Mouse (Mus musculus) intestine, postnatal 0 days (tissue): Measurements from ENCODE around the gene Nt5c3. TPM values are rescaled to one million over a fixed set of nuclear protein-coding genes. Genes with fewer than 3 reads are reported as not detected.

ENCODE experiments used
- ATAC-seq: fragments of 200-750 bp; cut with Nextera tagmentation; 2 replicates; pipeline ENCODE4 v1.8.0; 2017; ENCODE audit warnings: mild to moderate bottlenecking, moderate TSS enrichment, moderate library complexity
- H3K27ac ChIP-seq: fragments of 300-500 bp; sonication (generic); 2 replicates; pipeline ENCODE4 v1.5.1; 2014; ENCODE audit warnings: mild to moderate bottlenecking, low read depth, low read length, moderate library complexity
- H3K27me3 ChIP-seq: fragments of 300-500 bp; sonication (generic); replicated peaks from 2 replicates; pipeline ENCODE4 v1.6.1; 2014; ENCODE audit warnings: low read length, mixed read lengths; ENCODE audit not compliant: control insufficient read depth, insufficient read depth
- H3K36me3 ChIP-seq: fragments of 300-500 bp; sonication (generic); 2 replicates; pipeline ENCODE4 v1.6.1; 2014; ENCODE audit warnings: mild to moderate bottlenecking, moderate library complexity; ENCODE audit not compliant: control insufficient read depth, insufficient read depth
- H3K4me1 ChIP-seq: fragments of 300-500 bp; sonication (generic); replicated peaks from 2 replicates; pipeline ENCODE4 v1.6.1; 2014; ENCODE audit warnings: antibody characterized with exemption, low read length, mixed read lengths; ENCODE audit not compliant: control insufficient read depth, insufficient read depth
- H3K4me2 ChIP-seq: fragments of 300-500 bp; sonication (generic); replicated peaks from 2 replicates; pipeline ENCODE4 v1.6.1; 2014; ENCODE audit warnings: low read depth, mild to moderate bottlenecking, moderate library complexity
- H3K4me3 ChIP-seq: fragments of 300-500 bp; sonication (generic); 2 replicates; pipeline ENCODE4 v1.5.1; 2014; ENCODE audit warnings: low read depth, low read length
- H3K9ac ChIP-seq: fragments of 300-500 bp; sonication (generic); 2 replicates; pipeline ENCODE4 v1.6.1; 2014; ENCODE audit warnings: mild to moderate bottlenecking, low read depth, low read length
- H3K9me3 ChIP-seq: fragments of 300-500 bp; sonication (generic); 2 replicates; pipeline ENCODE4 v1.6.1; 2016; ENCODE audit warnings: mixed run types; ENCODE audit not compliant: control insufficient read depth
- CTCF ChIP-seq: sonication (generic); IDR thresholded peaks from 2 replicates; pipeline ENCODE4 v1.5.1; 2016; ENCODE audit warnings: low read depth, mild to moderate bottlenecking, control low read depth, antibody characterized with exemption, moderate library complexity
- WGBS: fragments of 180-500 bp; shearing (Covaris S2); extraction: QIAGEN DNeasy Blood & Tissue Kit; methylation state at CpG from one replicate; pipeline ENCODE4 v1.1.7; 2014; 5-methylcytosine and 5-hydroxymethylcytosine counted together
- polyA plus RNA-seq: library from polyadenylated mRNA; unstranded; fragments of >200 nt; fragmentation: Nextera tagmentation; extraction: Ambion mirVana; gene quantifications from 2 replicates; pipeline ENCODE4 v1.2.1, GENCODE M21; 2015

The Nt5c3 gene
- polyA plus RNA-seq, 1 experiment from 2014 or later, result 43.6 TPM

DNA sequence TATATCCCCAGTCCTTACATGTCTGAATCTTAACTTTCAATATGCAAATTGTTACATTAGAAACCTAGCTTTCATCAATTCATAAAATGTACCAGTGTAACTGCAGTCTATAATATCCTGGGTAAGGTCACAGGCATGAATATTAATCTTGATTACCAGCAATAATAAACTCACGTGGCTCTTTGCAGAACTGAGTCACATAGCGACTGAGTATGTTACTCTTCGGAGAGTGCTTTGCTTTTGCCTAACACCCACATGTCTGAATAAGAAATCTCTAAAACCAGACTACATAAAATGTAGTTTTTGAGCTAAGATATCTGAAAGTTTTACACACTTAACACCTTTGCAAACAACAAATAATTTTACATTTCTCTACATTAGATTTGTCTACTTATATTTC, 22.4 kb downstream of the Nt5c3 start:
- 28% methylated on average over 3 of the region's 3 CpGs for WGBS
- peak; percentile 84 for ATAC-seq
- Histone ChIP-seq H3K27ac (peak overlapping the region; percentile 31; the same call in 1 of the 2 replicates), H3K36me3 (no peaks in the 10 kb centered on the region; the same call in 1 of the 2 replicates), H3K9ac (no peak overlapping the region), H3K27me3 (no peaks in the 10 kb centered on the region), H3K4me1 (peaks cover 5% of the 10 kb centered on the region; the same call in 1 of the 2 replicates), H3K9me3 (no peaks in the 10 kb centered on the region), H3K4me3 (peak overlapping the region; percentile 25), H3K4me2 (peak overlapping the region; percentile 44)
- TF ChIP-seq CTCF, result no peak

GRCm38 (mm10) chr6:56899601-56900000, 24.1 kb downstream of the Nt5c3 start:
- H3K27me3 ChIP-seq, result no peaks in the 10 kb centered on the region
- H3K27ac ChIP-seq, result no peak overlapping the region
- H3K9ac ChIP-seq, result no peak overlapping the region
- TF ChIP-seq CTCF, result no peak
- H3K4me1 ChIP-seq, result peaks cover 5% of the 10 kb centered on the region; the same call in 1 of the 2 replicates
- H3K9me3 ChIP-seq, result no peaks in the 10 kb centered on the region
- 47% methylated on average over 3 of the region's 3 CpGs for WGBS
- no peaks in the 10 kb centered on the region; the same call in 1 of the 2 replicates for H3K36me3 ChIP-seq
- no peak for ATAC-seq
- no peak overlapping the region for H3K4me3 ChIP-seq
- H3K4me2 ChIP-seq, result peak overlapping the region; percentile 44

GRCm38 (mm10) chr6:56890762-56891161, 33.0 kb downstream of the Nt5c3 start:
- no peaks in the 10 kb centered on the region for H3K4me1 ChIP-seq
- no peaks in the 10 kb centered on the region for H3K9me3 ChIP-seq
- no peak overlapping the region for H3K9ac ChIP-seq
- peaks cover 45% of the 10 kb centered on the region for H3K36me3 ChIP-seq
- no peak overlapping the region for H3K4me3 ChIP-seq
- TF ChIP-seq CTCF, result no peak
- H3K27ac ChIP-seq, result no peak overlapping the region
- ATAC-seq, result no peak
- WGBS, result 92% methylated on average over 2 of the region's 2 CpGs
- no peaks in the 10 kb centered on the region for H3K27me3 ChIP-seq
- H3K4me2 ChIP-seq, result no peak overlapping the region

DNA sequence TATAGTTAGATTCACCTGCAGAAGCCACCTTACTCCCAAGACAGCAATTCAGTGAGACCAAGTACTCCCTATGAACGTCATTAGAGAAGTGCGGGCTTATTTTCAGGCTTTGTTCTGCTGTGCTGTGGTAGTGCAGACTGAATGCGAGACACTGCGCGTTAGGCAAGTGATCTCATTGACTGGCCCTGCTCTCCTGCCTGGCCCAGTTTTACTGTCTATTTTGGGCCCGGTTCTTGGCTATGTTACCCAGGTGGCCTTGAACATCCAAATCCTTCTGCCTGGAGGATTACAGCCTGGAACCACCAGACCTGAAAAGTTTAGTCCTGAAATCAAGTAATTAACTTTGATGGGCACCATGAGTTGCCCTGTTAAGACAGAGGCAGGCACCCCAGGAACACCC, 35.2 kb downstream of the Nt5c3 start:
- 91% methylated on average over 6 of the region's 6 CpGs for whole genome bisulfite sequencing
- Histone ChIP-seq H3K9me3 (no peaks in the 10 kb centered on the region), H3K27ac (no peak overlapping the region), H3K4me2 (no peak overlapping the region), H3K27me3 (no peaks in the 10 kb centered on the region), H3K36me3 (peaks cover 59% of the 10 kb centered on the region), H3K4me1 (no peaks in the 10 kb centered on the region), H3K4me3 (no peak overlapping the region), H3K9ac (no peak overlapping the region)
- TF ChIP-seq CTCF, result no peak
- ATAC-seq, result no peak

- Histone ChIP-seq H3K4me2 (no peak overlapping the region), H3K36me3 (peaks cover 21% of the 10 kb centered on the region), H3K4me3 (no peak overlapping the region), H3K9me3 (no peaks in the 10 kb centered on the region), H3K9ac (no peak overlapping the region), H3K27me3 (no peaks in the 10 kb centered on the region), H3K27ac (no peak overlapping the region), H3K4me1 (no peaks in the 10 kb centered on the region; the same call in 1 of the 2 replicates)
- 35% methylated on average over 1 of the region's 1 CpGs for WGBS
- peak; percentile 73 for ATAC-seq
- no peak for TF ChIP-seq CTCF
Observed at GRCm38 (mm10) chr6:56879352-56879955, 44.3 kb downstream of the Nt5c3 start.

DNA sequence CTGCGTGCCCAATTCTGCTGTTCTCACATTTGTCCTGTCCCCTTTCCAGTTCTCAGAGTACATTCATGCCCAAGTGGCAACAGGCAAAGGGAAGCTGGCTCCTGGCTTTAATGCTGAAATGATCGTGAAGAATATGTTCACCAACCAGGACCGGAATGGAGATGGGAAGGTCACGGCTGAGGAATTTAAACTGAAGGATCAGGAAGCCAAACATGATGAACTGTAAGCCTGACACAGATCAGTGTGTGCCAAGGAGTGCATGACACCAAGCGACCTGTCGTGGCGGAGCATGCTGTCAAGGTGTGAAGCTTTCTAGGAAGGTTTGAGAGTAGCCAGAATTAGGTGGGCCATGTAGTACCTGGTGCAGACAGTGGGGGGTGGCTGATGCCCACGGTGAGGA, 45.7 kb downstream of the Nt5c3 start:
- Histone ChIP-seq H3K27me3 (no peaks in the 10 kb centered on the region), H3K4me3 (no peak overlapping the region), H3K9me3 (no peaks in the 10 kb centered on the region), H3K4me1 (no peaks in the 10 kb centered on the region; the same call in 1 of the 2 replicates), H3K4me2 (no peak overlapping the region), H3K27ac (no peak overlapping the region), H3K36me3 (peaks cover 8% of the 10 kb centered on the region; the same call in 1 of the 2 replicates), H3K9ac (no peak overlapping the region)
- ATAC-seq, result no peak
- 93% methylated on average over 8 of the region's 8 CpGs for WGBS
- peak; percentile 25; the same call in 1 of the 2 replicates for TF ChIP-seq CTCF
